Mouse (Mus musculus): ENCODE measurements around the gene Hoxc8.

Gene Hoxc8

GRCm38 (mm10) chr15:102983716-102984115, 6.7 kb upstream of the Hoxc8 start:
- no peak for DNase-seq

- no peak for DNase-seq
Measured at GRCm38 (mm10) chr15:102984521-102984920, 5.9 kb upstream of the Hoxc8 start.

GRCm38 (mm10) chr15:102984925-102985324, 5.5 kb upstream of the Hoxc8 start:
- no peak for DNase-seq

- peak; percentile 93 for DNase-seq
Measured at GRCm38 (mm10) chr15:102987124-102987833, 3.1 kb upstream of the Hoxc8 start.

GRCm38 (mm10) chr15:102988078-102988477, 2.3 kb upstream of the Hoxc8 start:
- no peak for DNase-seq

- no peak for DNase-seq
Measured at GRCm38 (mm10) chr15:102991782-102992181, 1.4 kb downstream of the Hoxc8 start.

- DNase-seq, result no peak
Measured at GRCm38 (mm10) chr15:102992206-102992605, 1.8 kb downstream of the Hoxc8 start.

- no peak for DNase-seq
Measured at GRCm38 (mm10) chr15:102992863-102993262, 2.5 kb downstream of the Hoxc8 start.

GRCm38 (mm10) chr15:102996548-102996947, 6.1 kb downstream of the Hoxc8 start:
- DNase-seq, result no peak

GRCm38 (mm10) chr15:102997431-102997830, 7.0 kb downstream of the Hoxc8 start:
- no peak for DNase-seq

- DNase-seq, result no peak
Measured at GRCm38 (mm10) chr15:102997939-102998355, 7.5 kb downstream of the Hoxc8 start, which contains the start of gene Hoxc6. Gene Hoxc6, plus strand, starts transcription at chr15:102998257.

- no peak for DNase-seq
Measured at GRCm38 (mm10) chr15:102998608-102999182, 8.3 kb downstream of the Hoxc8 start.

GRCm38 (mm10) chr15:102999183-102999831, 8.9 kb downstream of the Hoxc8 start:
- DNase-seq, result peak; percentile 53

- no peak for DNase-seq
Measured at GRCm38 (mm10) chr15:102999955-103000354, 9.5 kb downstream of the Hoxc8 start.

GRCm38 (mm10) chr15:103000501-103000901, 10.1 kb downstream of the Hoxc8 start:
- no peak for DNase-seq

- no peak for DNase-seq
Measured at GRCm38 (mm10) chr15:103001370-103001769, 11.0 kb downstream of the Hoxc8 start.

GRCm38 (mm10) chr15:103002156-103002555, 11.7 kb downstream of the Hoxc8 start:
- DNase-seq, result no peak

GRCm38 (mm10) chr15:103002821-103003448, 12.5 kb downstream of the Hoxc8 start:
- no peak for DNase-seq

GRCm38 (mm10) chr15:103005308-103005707, 14.9 kb downstream of the Hoxc8 start:
- DNase-seq, result no peak

GRCm38 (mm10) chr15:103005797-103006196, 15.4 kb downstream of the Hoxc8 start:
- no peak for DNase-seq

GRCm38 (mm10) chr15:103006326-103006725, 15.9 kb downstream of the Hoxc8 start:
- no peak for DNase-seq

- DNase-seq, result no peak
Measured at GRCm38 (mm10) chr15:103009265-103010111, 19.1 kb downstream of the Hoxc8 start.

Measured in thymus, postnatal 4 days (tissue).